ENCODE assay signal across 9 mouse cellular contexts in the genomic region with DNA sequence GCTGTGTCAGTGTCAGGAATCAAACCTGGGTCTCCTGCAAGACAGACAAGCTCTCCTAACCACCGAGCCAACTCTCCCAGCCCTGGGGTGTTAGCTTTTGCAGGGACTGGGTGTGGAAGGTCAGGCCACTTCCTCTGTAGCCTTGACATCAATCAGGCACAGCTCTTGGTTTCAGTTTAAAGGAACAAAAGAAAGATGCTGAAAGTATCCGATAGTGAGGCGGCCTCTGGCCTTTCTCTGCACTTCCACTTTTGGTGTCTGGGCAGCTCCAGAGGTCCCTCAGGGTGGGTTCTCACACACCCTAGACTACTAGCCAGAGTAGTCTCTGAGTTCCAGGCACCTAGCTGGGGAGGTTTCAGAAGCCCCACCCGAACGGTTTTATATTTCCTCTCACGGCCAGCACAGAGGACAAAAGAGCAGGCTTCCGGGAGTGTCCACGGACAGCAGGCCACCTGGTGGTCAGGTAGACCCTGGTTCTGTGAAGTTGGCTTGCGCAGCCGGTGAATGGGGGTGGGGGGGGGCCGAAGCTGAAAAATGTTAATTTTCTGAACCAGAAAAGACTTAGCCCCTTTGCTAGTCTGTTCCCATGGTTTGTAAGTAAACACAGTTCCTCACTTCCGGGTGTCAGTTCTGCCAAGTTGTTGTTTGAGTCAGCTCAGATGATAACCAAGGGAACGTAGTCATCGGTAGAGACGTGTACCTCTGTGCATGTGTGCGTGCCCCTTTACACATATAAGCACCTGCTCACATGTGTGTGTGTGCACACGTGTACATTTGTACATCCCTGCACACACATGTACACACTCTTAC. TPM values are rescaled to one million over a fixed set of nuclear protein-coding genes. Genes with fewer than 3 reads are reported as not detected.
DNase-seq lines count a peak whose midpoint lies in the region; ATAC-seq and TF ChIP-seq lines count a peak whose summit lies in the region.
"Had no signal": no experiment of that assay in that cellular context is flagged by ENCODE, and none has a peak within 500 bp of the region (broad histone marks: within the 10 kb centered on the region; RNA-seq: fewer than 3 reads in every experiment).

No protein-coding gene starts in this region.

- no peaks in the 10 kb centered on the region for H3K36me3 ChIP-seq in liver, adult 2 months (ENCODE audit: control insufficient read depth, insufficient read depth, low read length)
- peaks cover 14% of the 10 kb centered on the region for H3K36me3 ChIP-seq in embryonic facial prominence, embryonic 14.5 days (ENCODE audit: control insufficient read depth, insufficient read depth, low read length)
- peaks cover 11% of the 10 kb centered on the region; the same call in 1 of the 2 replicates for H3K36me3 ChIP-seq in kidney, embryonic 16.5 days (ENCODE audit: insufficient read depth, low read length)

- H3K27me3 ChIP-seq in liver, adult 2 months (ENCODE audit: control insufficient read depth, insufficient read depth, low read length) = no peaks in the 10 kb centered on the region
- H3K27me3 ChIP-seq in embryonic facial prominence, embryonic 14.5 days (replicated peaks; ENCODE audit: control insufficient read depth, insufficient read depth, low read length) = no peaks in the 10 kb centered on the region
- no peaks in the 10 kb centered on the region for H3K27me3 ChIP-seq in kidney, embryonic 16.5 days (ENCODE audit: insufficient read depth, low read length)
- H3K27me3 ChIP-seq: neural tube, embryonic 12.5 days had no signal

- peak overlapping the region; percentile 12; the same call in 1 of the 2 replicates for H3K9ac ChIP-seq in liver, adult 2 months (ENCODE audit: low read depth, low read length)
- peak overlapping the region; percentile 11; the same call in 1 of the 2 replicates for H3K9ac ChIP-seq in embryonic facial prominence, embryonic 14.5 days (ENCODE audit: low read depth, low read length)
- H3K9ac ChIP-seq in kidney, embryonic 16.5 days (replicated peaks; ENCODE audit: low read length) = no peak overlapping the region
- H3K9ac ChIP-seq: neural tube, embryonic 12.5 days had no signal

- no peaks in the 10 kb centered on the region for H3K9me3 ChIP-seq in embryonic facial prominence, embryonic 14.5 days (ENCODE audit: control insufficient read depth, low read length)
- no peaks in the 10 kb centered on the region for H3K9me3 ChIP-seq in kidney, embryonic 16.5 days (ENCODE audit: low read length)
- H3K9me3 ChIP-seq: neural tube, embryonic 12.5 days had no signal

- peaks cover 29% of the 10 kb centered on the region for H3K4me1 ChIP-seq in liver, adult 2 months (ENCODE audit: control insufficient read depth, insufficient read depth, low read length)
- H3K4me1 ChIP-seq in embryonic facial prominence, embryonic 14.5 days (ENCODE audit: control insufficient read depth, insufficient read depth, low read length) = peaks cover 17% of the 10 kb centered on the region; the same call in 1 of the 2 replicates
- peaks cover 41% of the 10 kb centered on the region for H3K4me1 ChIP-seq in kidney, embryonic 16.5 days (ENCODE audit: insufficient read depth, low read length)

- intact Hi-C loops in left cerebral cortex, postnatal 14 days (cut with DNase I) = no loop called here

- peaks cover 63% of the 10 kb centered on the region for H3K79me2 ChIP-seq in liver, adult 2 months (ENCODE audit: control insufficient read depth, insufficient read depth, low read length)

- TF ChIP-seq CTCF in liver, adult 2 months (IDR thresholded peaks at IDR 0.05; ENCODE audit: low read depth, low read length) = no peak

- WGBS in liver, adult 2 months = 24% methylated on average over 17 of the region's 17 CpGs
- 57% methylated on average over 17 of the region's 17 CpGs for WGBS in embryonic facial prominence, embryonic 14.5 days
- WGBS in kidney, embryonic 16.5 days = 40% methylated on average over 17 of the region's 17 CpGs

- no peak for DNase-seq in liver, adult 2 months (ENCODE audit: extremely low read depth, low read depth, low spot score)
- no peak for DNase-seq in liver
- DNase-seq in embryonic facial prominence, embryonic 14.5 days (ENCODE audit: low spot score) = no peak
- no peak for DNase-seq in layer of hippocampus, postnatal 36 days
- DNase-seq in left cerebral cortex, postnatal 14 days (ENCODE audit: low spot score in 2 of 2) = no peak
- DNase-seq in frontal cortex, postnatal 10 days (ENCODE audit: low spot score in 2 of 2) = no peak

- peak overlapping the region; percentile 26; the same call in 1 of the 2 replicates for H3K27ac ChIP-seq in liver, adult 2 months (replicated peaks; ENCODE audit: insufficient read depth, low read depth, low read length)
- no peak overlapping the region; the same call in 1 of the 2 replicates for H3K27ac ChIP-seq in embryonic facial prominence, embryonic 14.5 days (replicated peaks; ENCODE audit: low read depth, low read length)
- peak overlapping the region; percentile 52 for H3K27ac ChIP-seq in kidney, embryonic 16.5 days (ENCODE audit: low read length)
- H3K27ac ChIP-seq: neural tube, embryonic 12.5 days had no signal

- ATAC-seq in embryonic facial prominence, embryonic 14.5 days (ENCODE audit: low read depth) = no peak
- 0 out of 2 replicates have a peak, but pooled peaks have one; percentile 36 for ATAC-seq in kidney, embryonic 16.5 days (ENCODE audit: low FRiP score, low TSS enrichment)
- ATAC-seq in megakaryocyte progenitor cell, adult 5-6 weeks (replicated peaks; ENCODE audit: poor library complexity) = peak; percentile 37

- H3K4me3 ChIP-seq in liver, adult 2 months (ENCODE audit: insufficient read depth, low read depth, low read length) = no peak overlapping the region
- no peak overlapping the region for H3K4me3 ChIP-seq in embryonic facial prominence, embryonic 14.5 days (ENCODE audit: low read depth, low read length)
- H3K4me3 ChIP-seq in kidney, embryonic 16.5 days (ENCODE audit: low read length) = no peak overlapping the region
- H3K4me3 ChIP-seq: neural tube, embryonic 12.5 days had no signal

- 0 out of 2 replicates have a peak overlapping the region, but pooled peaks have one; percentile 7 for H3K4me2 ChIP-seq in embryonic facial prominence, embryonic 14.5 days (ENCODE audit: low read depth, low read length)
- H3K4me2 ChIP-seq in kidney, embryonic 16.5 days (replicated peaks; ENCODE audit: low read depth, low read length) = peak overlapping the region; percentile 5; the same call in 1 of the 2 replicates
- H3K4me2 ChIP-seq: neural tube, embryonic 12.5 days had no signal

- no peak for TF ChIP-seq POLR2A in liver, adult 2 months (IDR thresholded peaks at IDR 0.05; ENCODE audit: extremely low read depth, insufficient read depth, low read length)

RNA-seq across cellular contexts. Expression of a gene that starts 25.5 kb away (rescaled TPM):
- 8.8 and 17.7 TPM in 2 replicates for total RNA-seq in liver, adult 2 months (2014; rRNA removed)
- polyA plus RNA-seq in liver, adult 2 months (2012; rRNA removed) = 21.0 and 30.3 TPM in 2 replicates
- 27.0 and 27.7 TPM in 2 replicates for polyA plus RNA-seq in embryonic facial prominence, embryonic 14.5 days (2014; fragmentation: Nextera tagmentation; extraction: Ambion mirVana)
- 20.4 and 21.0 TPM in 2 replicates for polyA plus RNA-seq in kidney, embryonic 16.5 days (2015; fragmentation: Nextera tagmentation; extraction: Ambion mirVana)
- total RNA-seq in megakaryocyte progenitor cell, adult 5-6 weeks (2015) = 36.5 and 37.5 TPM in 2 replicates
- total RNA-seq in megakaryocyte progenitor cell, adult 5-6 weeks (2017) = 9.5 TPM in 2 replicates
- total RNA-seq in layer of hippocampus, postnatal 36 days (2021) = 100 to 1,000 TPM; 278 to 289 TPM
- total RNA-seq in left cerebral cortex, postnatal 14 days (2021) = 100 to 1,000 TPM; 358 to 375 TPM

Comparison
In these comparisons a context has a peak if more than half of its experiments do, and no peak if none do; other contexts are left out.
1. RNA of a gene that starts 25.5 kb away (total RNA-seq): 358 to 375 TPM in left cerebral cortex, postnatal 14 days and 278 to 289 TPM in layer of hippocampus, postnatal 36 days; 9.5 to 37.5 TPM in megakaryocyte progenitor cell, adult 5-6 weeks and 8.8 to 17.7 TPM in liver, adult 2 months; every median in the first group is over 4 times any median in the second.